Mouse (Mus musculus): ENCODE measurements at regions not wholly inside any gene's neighbourhood (a gene's known extent, or its start where the extent isn't known, plus 50 kb on each side); places are given as distances from the start of the nearest gene placed in this dataset.

DNA sequence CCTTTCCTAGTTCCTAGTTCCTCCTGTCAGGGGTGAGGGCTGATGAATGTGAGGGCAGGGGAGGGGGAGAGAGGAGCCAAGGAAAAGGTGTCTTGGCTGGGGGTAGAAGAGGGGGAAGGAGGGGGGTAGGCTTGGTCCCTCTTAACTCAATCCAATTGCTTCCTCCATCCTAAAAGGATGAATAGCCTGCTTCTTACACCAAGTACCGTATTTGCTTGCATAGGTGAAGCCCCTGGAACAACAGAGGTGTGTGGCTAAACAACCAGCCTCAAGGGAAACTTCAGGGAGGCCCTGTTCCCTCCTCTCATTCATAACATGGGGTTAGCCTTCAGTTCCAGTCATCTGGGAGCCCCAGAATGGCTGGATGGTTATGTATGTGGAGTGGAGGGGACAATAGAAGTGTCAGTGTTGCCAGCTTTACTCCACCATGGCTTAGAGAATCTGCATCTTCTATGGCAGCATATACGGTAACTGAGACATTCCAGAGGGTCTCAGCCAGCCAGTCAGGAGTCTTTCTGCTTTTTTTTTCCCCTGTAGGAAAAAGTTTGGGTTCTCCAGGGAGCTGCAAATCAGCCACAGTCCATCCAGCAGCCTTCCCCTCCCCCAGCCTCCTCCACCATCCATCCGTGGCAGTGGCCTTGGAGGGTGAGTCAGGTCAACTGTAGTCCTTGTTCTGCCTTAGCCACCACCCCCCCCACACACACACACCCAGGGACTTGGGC lies 100.2 kb upstream of the Ccnd2 start:
- no peak for DNase-seq (ENCODE audit: low read depth)

DNA sequence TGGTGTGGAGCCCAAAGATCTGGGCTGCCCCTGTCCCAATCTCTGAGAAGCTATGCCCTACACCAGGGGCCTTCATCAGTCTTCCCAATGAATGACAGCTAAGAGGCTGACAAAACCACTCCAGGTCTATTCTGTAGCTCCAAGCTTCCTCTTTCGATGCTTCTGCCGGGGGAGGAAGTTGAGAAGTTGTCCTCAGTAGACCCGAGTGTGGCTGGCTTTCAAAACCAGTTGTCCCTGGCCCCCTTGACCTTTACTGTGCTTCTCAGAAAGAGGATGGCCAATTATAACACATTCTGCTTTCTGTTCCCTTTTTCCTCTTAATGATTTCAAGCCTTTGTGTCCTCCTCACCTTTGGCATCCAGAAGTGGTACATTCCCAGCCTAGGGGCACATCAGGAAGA lies 101.9 kb upstream of the Ccnd2 start:
- no peak for DNase-seq (ENCODE audit: low read depth)

DNA sequence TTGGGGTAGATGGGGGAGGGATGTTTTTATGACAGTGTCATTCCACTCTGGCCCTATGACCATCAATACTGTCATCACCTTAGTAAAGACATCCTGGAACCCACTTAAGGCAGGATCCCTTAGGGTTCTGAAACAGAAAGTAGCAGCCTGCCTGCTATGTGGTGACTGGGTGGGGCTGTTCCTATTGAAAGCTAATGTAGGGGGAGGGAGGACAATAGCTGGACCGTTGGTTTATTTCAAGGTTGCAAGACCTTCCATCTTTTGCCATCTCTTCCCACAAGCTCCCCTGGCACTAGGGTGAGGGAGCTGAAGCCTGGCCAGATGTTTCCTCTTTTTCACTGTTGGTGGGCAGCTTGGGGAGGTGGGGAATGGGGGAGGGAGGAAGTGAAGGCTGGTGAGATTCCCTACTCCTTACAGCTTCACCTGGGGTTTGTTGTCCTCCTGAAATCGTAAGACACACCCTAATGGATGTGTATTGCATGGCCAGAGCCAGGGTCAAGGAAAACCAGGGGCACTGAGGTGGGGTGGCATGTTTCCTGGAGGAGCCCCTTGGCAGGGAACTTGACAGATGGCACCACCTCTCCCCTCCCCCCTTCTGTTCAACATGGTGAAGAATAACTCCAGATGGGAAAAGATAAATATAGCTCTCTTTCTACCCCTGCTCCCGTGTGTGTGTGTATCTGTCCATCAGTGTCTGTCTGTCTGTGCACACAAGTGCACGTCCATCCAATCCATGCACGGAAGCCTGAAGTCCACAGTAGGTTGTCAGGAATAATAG lies 112.1 kb upstream of the Ccnd2 start:
- DNase-seq (ENCODE audit: low read depth) = no peak

DNA sequence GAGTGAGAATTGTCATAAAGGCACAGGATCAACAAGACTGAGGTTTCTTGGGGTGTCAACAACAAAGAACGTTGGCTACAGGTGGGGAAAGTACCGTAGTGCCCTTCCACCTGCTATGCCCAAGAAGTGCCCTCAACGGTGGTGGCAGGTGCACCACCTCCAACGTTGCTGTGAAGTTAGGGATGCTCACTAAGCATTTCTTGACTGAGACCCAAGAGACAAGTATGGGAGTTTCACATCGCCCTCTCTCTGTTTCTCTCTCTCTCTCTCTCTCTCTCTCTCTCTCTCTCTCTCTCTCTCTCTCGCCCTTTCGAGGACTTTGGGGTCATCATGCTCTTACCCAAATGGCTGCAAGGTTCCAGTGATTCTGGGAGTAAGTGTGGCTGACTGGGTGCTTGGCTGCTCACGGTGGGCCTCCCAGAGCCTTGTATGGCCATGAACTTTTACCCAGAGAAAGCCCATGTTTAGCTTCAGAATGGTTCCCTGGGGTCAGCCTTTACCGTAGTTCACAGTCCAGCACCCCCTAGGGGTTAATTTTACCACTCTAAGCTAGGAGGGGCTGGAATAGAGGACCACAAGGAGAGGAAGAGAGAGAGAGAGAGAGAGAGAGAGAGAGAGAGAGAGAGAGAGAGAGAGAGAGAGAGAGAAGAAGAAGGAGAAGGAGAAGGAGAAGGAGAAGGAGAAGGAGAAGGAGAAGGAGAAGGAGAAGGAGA lies 113.2 kb upstream of the Ccnd2 start:
- DNase-seq (ENCODE audit: low read depth) = peak; percentile 40

DNA sequence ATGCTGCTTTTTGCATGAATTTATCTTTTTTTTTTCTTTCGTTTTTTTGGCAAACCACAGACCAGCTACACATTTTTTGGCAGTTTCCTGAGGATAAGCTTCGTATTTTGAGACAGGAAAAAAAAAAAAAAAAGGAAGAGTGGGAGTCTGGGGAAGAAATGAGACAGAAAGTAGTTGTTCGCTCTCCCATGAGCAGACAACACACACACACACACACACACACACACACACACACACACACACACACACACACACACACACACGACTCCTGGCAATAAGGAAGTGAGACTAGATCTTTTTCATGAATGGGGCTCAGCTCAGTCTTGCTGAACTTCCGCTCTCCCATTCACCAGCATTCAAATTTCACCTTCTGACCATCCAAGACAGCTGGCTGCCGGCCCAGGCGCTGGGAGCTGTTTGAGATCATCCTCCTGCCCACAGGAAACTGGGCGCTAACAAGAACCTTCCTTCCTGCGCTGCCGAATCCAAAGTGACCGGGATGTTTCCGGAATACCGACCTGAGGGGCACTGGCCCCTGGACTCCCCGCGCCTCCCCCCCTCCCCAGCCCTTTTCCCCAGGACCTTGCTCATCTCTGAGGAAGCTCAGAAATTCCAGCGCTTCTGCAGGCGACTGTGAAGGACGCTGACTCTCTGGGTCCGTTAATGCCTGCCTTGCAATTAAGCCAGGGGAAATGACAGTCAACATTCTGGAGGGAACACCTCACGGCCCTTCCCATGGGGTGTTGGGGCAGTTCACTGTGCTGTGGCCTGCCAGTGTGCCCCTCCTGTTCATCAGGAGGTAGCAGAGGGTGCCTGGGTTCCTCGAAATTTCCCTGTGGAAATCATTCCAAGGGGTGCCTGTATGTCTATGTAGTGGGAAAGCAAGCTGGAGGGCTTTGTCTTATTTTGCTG lies 114.2 kb upstream of the Ccnd2 start:
- DNase-seq (ENCODE audit: low read depth) = peak; percentile 75

DNA sequence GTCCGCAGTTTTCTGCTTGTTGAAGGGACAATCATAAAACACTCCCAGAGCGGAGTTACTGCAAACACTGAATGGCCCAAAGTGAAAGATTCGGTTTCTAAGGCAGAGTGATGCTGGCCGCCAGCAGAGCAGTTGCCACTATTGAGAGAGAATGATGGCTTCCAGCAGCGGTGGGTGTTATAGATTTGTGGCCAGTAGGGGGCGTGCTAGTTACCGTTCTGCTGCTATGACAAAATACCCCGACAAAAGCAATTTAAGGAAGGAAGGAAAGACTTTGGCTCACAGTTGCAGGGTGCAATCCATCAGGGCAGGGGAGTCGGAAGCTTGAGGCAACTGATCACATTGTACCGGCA lies 114.8 kb upstream of the Ccnd2 start:
- DNase-seq (ENCODE audit: low read depth) = peak; percentile 83

DNA sequence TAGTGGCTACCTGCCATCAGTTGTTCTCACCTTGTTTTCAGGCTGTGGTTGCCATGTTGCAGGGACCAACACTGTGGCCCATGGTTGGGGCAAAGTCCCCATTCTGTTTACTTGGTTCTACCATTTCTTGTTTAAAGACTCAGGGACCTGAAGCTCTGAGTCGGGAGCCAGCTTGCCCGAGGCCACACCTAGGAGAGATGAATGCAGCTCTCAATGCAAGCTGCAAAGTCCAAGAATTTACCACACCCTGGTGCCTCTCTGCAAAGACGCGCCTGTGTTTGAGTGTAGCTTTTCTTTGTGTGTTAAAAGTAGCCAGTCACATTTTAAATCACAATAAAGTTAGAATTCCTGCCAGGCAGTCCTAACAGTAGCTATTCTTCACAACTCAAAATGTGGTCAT lies 117.0 kb upstream of the Ccnd2 start:
- DNase-seq (ENCODE audit: low read depth) = no peak

DNA sequence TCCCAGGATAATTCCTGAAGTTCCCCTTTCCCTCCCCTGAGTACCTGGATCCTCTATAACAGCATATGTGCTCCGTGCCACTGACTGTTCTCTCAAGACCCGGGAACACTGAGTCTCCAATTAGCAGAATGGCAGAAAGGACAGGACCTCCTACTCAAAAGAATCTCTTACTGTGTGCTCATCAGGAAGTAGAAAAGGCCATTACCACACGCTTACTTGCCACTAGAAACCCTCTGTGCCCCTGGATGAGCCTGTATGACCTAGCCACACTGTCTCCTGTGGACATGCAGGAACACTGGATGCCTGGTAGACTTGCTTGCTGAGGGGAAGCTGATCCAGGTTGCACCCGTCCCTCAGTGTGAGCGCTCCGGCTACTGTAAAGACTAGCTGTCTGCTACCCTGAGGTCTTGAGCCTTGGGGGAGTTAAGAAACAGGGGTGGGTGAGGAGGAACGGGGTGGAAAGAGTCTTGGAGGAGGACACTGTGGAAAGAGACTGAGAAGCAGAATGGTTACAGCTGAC lies 117.6 kb upstream of the Ccnd2 start:
- no peak for DNase-seq (ENCODE audit: low read depth)

DNA sequence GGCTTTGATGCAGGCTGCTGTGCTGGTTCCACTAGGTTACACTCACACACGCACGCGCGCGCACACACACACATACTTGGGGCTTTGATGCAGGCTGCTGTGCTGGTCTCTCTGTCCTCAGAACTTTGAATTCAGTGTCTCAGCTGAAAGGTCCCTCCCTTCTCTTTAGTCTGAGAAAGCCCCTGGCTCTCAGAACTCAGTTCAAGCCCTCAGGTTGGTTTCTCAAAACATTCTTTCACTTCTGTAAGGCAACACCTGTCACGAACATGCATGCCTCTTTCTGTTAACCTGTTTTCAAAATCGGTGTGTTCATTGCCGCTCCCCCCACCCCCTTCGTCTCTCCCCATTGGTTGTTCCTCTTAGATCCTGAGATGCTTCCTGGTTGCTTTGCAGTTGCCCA lies 118.8 kb upstream of the Ccnd2 start:
- DNase-seq (ENCODE audit: low read depth) = peak; percentile 37

DNA sequence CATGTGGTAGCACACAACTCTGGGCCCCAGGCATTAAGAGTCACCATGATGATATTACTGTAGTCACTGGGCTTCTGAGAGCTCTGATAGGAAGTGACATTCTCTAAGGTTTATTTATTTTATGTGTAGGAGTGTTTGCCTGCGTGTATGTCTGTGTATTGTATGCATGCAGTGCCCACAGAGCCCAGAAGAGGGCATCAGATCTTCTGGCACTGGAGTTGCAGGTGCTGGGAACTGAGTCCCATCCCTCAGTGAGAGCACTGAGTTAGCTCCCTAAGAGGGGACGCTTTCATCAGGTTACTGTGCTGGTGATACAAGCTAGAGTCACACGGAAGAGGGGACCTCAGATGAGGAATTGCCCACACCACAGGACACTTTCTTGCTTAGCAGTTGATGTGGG lies 119.4 kb upstream of the Ccnd2 start:
- DNase-seq (ENCODE audit: low read depth) = no peak

DNA sequence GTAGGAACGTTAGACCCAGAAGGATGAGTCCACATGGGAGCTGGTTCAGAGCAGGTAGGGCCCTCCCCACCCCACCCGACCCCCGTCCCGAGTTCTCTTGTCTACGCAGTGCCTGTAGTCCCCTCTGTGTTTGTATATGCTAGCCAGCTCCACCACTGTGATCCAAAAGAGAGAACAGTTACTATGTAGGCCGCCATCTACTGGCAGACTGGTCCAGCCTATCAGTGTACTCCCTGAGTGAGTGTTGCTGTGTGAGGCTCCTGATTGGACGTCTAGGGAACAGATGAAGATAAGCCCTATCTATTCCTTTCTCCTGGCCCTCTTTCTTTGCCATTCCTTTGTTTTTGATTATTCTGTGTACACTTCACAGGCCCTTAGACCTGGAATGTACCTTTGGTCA lies 120.6 kb upstream of the Ccnd2 start:
- peak; percentile 77 for DNase-seq (ENCODE audit: low read depth)

DNA sequence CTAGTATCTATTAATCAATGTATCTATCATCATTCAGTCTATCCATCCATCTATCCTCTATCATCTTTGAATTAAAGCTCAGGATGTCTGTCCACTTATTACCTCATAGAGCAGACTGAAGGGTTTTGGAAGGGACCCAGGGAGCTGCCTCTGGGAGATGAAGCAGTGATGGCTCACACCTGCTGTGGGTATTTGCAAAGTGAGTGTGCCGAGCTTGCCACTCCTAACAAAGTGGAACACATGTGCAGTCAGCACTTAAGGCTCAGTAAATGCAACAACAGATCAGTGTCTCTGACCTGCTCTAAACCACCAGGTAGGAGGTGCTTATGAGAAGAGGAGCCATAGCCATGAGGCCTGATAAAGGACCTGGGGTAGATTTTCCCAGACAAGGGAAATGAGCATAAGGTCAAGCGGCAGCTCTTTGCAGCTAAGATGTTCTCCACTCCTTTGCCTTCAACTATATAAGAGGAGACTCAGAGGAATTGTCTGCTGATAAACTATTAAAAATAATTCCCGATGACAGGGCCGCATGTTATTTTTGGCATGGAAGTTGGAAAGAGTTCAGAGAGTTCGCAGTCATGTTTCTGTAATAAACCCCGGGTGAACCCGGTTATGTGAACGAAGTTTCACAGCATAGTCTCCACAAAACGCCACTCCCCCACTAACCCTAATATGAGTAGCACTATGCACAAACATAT lies 122.9 kb upstream of the Ccnd2 start:
- DNase-seq (ENCODE audit: low read depth) = no peak

DNA sequence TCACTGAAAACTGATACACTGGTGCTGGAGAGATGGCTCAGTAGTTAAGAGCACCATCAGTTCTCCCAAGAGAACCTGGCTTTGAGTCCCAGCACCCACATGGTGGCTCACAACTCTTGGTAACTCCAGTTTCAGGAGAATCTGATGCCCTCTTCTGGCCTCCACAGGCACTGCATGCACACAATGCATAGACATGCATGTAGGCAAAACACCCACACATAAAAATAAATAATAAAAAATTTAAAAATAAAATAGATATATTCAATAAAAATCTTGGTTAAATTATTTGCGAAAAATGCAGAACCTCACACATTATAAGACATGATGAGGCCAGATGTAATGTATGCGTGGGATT lies 123.4 kb upstream of the Ccnd2 start:
- DNase-seq (ENCODE audit: low read depth) = peak; percentile 38

DNA sequence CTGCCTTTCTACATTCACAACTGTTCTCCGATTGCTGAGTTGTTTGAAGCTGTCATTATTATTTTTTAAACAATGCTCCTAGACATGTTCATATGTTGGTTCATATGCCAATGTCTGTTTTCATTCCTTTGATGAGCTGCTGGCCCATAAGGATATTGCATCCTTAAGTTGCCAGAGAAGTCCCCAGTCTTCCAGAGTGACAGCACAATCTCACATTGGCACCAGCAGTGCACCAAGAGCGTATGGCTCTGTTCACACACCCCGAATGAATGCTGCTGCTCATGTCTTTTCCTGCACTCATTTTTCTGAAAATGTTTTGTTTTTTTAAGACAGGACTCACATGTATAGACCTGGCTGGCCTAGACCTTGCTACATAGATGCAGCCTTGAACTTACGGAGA lies 124.4 kb upstream of the Ccnd2 start:
- no peak for DNase-seq (ENCODE audit: low read depth)

DNA sequence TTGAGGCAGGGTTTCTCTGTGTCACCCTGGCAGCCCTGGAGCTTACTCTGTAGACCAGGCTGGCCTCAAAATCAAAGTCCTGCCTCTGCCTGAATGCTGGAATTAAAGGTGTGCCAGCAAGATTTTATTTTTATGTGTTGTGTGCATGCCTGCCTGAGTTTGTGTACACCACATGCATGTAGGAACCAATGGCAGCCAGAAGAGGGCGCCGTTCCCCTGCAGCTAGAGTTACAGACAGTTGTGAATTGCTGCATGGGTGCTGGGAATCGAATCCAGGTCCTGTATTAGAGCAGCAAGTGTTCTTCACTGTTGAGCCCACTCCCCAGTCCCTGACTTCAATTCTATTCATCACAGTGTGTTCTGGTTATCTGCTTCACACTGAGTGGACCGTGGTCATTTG lies 126.4 kb upstream of the Ccnd2 start:
- DNase-seq (ENCODE audit: low read depth) = no peak

DNA sequence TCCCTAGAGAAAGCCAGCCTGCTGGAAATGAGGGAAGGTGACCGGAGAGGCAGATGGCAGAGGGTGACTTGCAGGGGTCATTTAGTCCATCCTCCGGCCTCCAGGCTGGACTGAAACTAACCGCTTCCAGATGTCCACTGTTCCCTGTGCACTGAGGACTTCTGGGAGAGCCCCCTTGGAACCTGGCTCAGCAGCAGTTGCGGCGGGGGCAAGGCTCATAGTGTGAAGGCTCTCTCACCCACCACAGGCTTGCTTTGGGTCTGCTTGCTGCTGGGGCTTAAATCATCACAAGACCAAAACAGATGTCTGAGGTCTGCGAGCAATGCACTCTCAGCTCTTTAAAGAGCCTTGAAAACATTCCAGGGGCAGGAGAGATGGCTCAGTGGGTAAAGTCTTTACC lies 132.2 kb upstream of the Ccnd2 start:
- no peak for DNase-seq (ENCODE audit: low read depth)

DNA sequence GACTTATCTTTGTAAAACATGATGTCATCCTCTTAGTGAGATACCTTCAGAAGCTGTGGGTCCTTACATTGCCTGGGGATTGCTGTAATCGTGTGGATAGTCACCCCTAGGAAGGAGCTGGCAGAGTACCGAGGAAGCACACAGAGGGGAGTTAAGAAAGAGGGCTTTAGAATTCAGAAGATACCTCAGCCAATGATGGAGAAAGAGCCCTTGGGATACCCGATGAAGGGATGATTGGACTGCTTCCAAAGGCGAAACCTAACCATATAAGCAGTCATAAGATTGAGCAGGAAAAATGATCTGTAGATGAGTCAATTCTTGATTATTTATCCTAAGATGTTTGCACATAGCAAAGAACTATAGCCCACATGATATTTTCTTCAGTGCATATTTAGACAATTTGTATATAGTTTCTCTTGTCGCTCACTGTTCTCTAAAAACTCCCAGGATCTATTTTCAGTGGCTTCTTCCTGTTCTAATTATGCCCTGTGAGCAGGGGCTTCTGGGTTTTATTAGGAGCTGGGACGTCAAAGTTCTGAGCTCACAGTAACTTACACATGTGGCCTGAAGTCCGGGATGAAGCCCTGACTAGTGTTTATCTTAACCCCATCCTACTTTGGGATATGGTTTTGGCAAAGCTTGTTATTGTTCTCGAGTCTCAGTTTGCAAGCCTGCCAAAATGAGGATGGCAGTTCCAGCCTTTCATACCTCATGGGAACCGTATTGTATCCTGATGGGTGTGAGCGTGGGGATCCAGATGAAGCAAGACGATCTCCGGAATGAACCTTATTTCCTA lies 134.9 kb upstream of the Ccnd2 start:
- DNase-seq (ENCODE audit: low read depth) = no peak

DNA sequence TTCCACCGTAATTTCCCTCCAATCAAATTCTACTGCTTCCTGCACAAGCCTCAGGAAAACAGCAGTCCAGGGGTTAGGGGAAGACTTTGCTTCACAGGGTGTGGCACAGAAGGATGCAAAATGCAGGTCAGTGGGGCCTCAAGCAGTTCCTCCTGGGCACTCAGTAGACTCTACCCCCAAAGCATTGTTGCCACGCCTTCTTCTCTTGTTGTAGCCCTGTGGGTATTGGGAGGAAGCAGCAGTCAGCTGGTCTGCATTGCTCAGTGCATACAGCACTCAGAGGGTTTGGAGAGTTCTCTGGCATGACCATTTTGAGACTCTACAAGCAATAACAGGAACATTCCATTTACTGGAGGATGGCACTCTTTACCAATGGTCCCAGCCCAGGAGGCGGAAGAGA lies 137.0 kb upstream of the Ccnd2 start:
- no peak for DNase-seq (ENCODE audit: low read depth)

DNA sequence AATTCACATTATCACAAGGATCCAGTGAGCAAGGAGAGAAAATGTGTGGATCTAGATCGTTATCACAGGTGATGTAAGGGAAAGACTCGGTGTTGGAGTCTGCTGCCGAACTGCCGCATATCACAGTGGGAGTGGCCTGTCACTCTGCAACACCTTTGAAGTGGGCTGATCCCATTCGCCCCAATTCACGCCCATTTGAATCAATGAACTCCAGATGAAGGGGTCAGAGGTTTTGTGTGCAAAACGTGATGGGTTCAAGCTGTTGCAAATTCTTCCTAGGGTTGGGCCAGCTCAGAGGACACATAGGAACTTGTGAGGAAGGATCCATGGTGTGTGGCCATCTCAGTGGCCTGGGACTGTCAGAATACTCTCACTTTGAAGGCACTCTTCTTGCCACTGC lies 139.9 kb upstream of the Ccnd2 start:
- DNase-seq (ENCODE audit: low read depth) = no peak

DNA sequence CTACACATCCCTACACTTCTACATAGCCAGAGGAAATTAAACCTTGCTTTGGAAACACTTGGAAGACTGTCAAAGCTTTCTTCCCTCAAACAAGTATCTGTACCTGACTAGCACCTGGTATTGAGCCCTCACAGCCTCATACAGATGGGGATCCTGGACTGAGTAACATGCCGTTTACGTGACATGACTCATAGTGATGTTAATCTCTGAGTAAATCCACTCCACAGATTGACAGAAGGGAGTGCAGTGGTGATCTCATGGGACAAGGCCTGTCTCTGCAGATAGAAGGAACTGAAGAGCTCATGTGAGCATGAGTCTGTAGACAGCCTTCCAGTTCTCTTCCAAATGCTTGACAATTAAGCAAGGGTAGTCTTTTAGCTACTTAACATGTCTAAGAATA lies 141.8 kb upstream of the Ccnd2 start:
- no peak for DNase-seq (ENCODE audit: low read depth)

DNA sequence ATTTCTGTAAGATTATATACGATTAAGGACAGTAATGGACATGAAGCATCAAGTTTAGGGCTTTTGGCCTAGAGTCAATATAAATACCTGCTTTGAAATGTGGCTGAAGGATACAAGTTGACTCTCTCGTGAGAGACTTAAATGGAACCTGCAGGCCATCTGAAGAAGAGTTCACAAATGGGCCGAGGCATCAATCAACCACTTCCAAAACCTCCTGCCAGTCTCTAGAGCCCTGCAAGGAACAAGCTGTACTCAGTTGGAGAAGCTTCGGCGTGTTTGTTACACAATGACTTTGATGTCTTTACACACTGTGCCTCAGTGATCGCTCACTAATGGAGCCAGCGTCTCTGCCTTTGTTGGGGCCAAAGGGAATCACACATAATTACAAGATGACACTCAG lies 146.1 kb upstream of the Ccnd2 start:
- no peak for DNase-seq (ENCODE audit: low read depth)

Measured in naive thymus-derived CD4-positive, alpha-beta T cell, adult 2 months (primary cell).